Mouse (Mus musculus) hindbrain, embryonic 14.5 days (tissue): ENCODE measurements around the gene Vmn1r3. TPM values are rescaled to one million over a fixed set of nuclear protein-coding genes. Genes with fewer than 3 reads are reported as not detected.
"Not testable (repeated sequence)": the region's sequence is repeated elsewhere in the genome, so short reads cannot be mapped to it uniquely, and the experiment has no call there.

ENCODE experiments used
- ATAC-seq: fragments of 200-750 bp; cut with Nextera tagmentation; 2 replicates; pipeline ENCODE4 v1.8.0; 2017; ENCODE audit warnings: moderate number of reproducible peaks, mild to moderate bottlenecking, moderate TSS enrichment, moderate library complexity; ENCODE audit not compliant: low FRiP score
- DNase-seq: peaks from one replicate; pipeline ENCODE4 v3.0.0-alpha.2; 2015; ENCODE audit warnings: low spot score
- H3K27ac ChIP-seq: fragments of 300-500 bp; sonication (generic); 2 replicates; pipeline ENCODE4 v1.5.1; 2014; ENCODE audit warnings: mild to moderate bottlenecking, moderate library complexity
- H3K27me3 ChIP-seq: fragments of 300-500 bp; sonication (generic); 2 replicates; pipeline ENCODE4 v1.6.1; 2014; ENCODE audit warnings: mild to moderate bottlenecking, low read length, mixed read lengths; ENCODE audit not compliant: control insufficient read depth, insufficient read depth
- H3K36me3 ChIP-seq: fragments of 300-500 bp; sonication (generic); replicated peaks from 2 replicates; pipeline ENCODE4 v1.6.1; 2014; ENCODE audit not compliant: control insufficient read depth, insufficient read depth
- H3K4me1 ChIP-seq: fragments of 300-500 bp; sonication (generic); replicated peaks from 2 replicates; pipeline ENCODE4 v1.6.1; 2014; ENCODE audit warnings: antibody characterized with exemption, low read length, mixed read lengths; ENCODE audit not compliant: control insufficient read depth, insufficient read depth
- H3K4me2 ChIP-seq: fragments of 300-500 bp; sonication (generic); replicated peaks from 2 replicates; pipeline ENCODE4 v1.6.1; 2014; ENCODE audit warnings: mild to moderate bottlenecking, moderate library complexity
- H3K4me3 ChIP-seq: fragments of 300-500 bp; sonication (generic); replicated peaks from 2 replicates; pipeline ENCODE4 v1.5.1; 2014; ENCODE audit warnings: mild to moderate bottlenecking, low read length
- H3K9ac ChIP-seq: fragments of 300-500 bp; sonication (generic); 2 replicates; pipeline ENCODE4 v1.6.1; 2014
- H3K9me3 ChIP-seq: fragments of 300-500 bp; sonication (generic); 2 replicates; pipeline ENCODE4 v1.6.1; 2016; ENCODE audit warnings: low read length; ENCODE audit not compliant: control insufficient read depth
- WGBS: fragments of 180-500 bp; shearing (Covaris S2); extraction: QIAGEN DNeasy Blood & Tissue Kit; methylation state at CpG from one replicate; pipeline ENCODE4 v1.1.7; 2014; 5-methylcytosine and 5-hydroxymethylcytosine counted together
- polyA plus RNA-seq: library from polyadenylated mRNA; unstranded; fragments of >200 nt; fragmentation: Nextera tagmentation; extraction: Ambion mirVana; gene quantifications from 2 replicates; pipeline ENCODE4 v1.2.1, GENCODE M21; 2014

The Vmn1r3 gene
- polyA plus RNA-seq, 1 experiment from 2014 or later, result not detected

- 71% methylated on average over 5 of the region's 9 CpGs for WGBS
- not testable (repeated sequence) for H3K4me1 ChIP-seq, H3K4me3 ChIP-seq, H3K4me2 ChIP-seq, H3K9ac ChIP-seq, H3K27ac ChIP-seq, ATAC-seq, H3K36me3 ChIP-seq, H3K27me3 ChIP-seq, DNase-seq
- H3K9me3 ChIP-seq, result peaks cover 43% of the 10 kb centered on the region
These were observed 38.5 kb upstream of the Vmn1r3 start for GRCm38 (mm10) chr4:3223483-3224209.

GRCm38 (mm10) chr4:3216382-3216781, 31.2 kb upstream of the Vmn1r3 start:
- not testable (repeated sequence) for ATAC-seq, H3K9me3 ChIP-seq, H3K27ac ChIP-seq, H3K4me1 ChIP-seq, H3K36me3 ChIP-seq, H3K9ac ChIP-seq, H3K4me2 ChIP-seq, H3K4me3 ChIP-seq, DNase-seq, H3K27me3 ChIP-seq
- WGBS, result 75% methylated on average over 2 of the region's 2 CpGs

GRCm38 (mm10) chr4:3213349-3213748, 28.2 kb upstream of the Vmn1r3 start:
- H3K4me2 ChIP-seq, H3K4me3 ChIP-seq, H3K36me3 ChIP-seq, H3K27ac ChIP-seq, ATAC-seq, H3K4me1 ChIP-seq, H3K9ac ChIP-seq, H3K9me3 ChIP-seq, DNase-seq, H3K27me3 ChIP-seq: not testable (repeated sequence)
- WGBS, result 89% methylated on average over 4 of the region's 4 CpGs

DNA sequence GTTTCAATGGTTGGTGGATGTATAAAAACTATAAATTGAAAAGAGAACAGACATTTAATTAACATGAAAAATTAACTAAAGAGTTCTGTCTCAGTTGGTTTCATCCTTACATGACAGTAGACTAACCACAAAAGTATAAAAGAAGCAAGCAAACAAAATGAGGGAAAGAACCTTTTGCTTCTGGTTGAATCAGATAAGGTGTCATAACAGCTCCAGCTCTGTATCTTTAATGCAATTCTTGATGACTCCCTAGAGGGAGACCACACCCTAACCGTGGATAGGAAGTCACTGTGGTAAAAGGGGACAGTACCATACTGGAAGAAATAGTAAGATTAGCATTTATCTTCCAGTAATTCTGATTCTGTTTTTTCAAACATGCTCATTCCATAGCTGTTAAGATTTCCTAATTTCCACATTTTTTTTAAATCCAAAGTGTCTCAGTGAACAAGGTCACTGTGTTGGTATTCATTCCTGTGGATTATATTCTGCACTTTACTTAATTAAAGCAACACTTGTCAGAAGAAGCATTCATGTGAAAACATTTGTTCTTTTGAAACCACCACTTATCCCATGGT, 24.6 kb upstream of the Vmn1r3 start:
- not testable (repeated sequence) for H3K9ac ChIP-seq, H3K4me1 ChIP-seq, DNase-seq, H3K36me3 ChIP-seq, H3K9me3 ChIP-seq, ATAC-seq, H3K27me3 ChIP-seq, H3K27ac ChIP-seq, H3K4me2 ChIP-seq, H3K4me3 ChIP-seq
- WGBS, result no CpG with 5 or more reads among the region's 1 CpGs

DNA sequence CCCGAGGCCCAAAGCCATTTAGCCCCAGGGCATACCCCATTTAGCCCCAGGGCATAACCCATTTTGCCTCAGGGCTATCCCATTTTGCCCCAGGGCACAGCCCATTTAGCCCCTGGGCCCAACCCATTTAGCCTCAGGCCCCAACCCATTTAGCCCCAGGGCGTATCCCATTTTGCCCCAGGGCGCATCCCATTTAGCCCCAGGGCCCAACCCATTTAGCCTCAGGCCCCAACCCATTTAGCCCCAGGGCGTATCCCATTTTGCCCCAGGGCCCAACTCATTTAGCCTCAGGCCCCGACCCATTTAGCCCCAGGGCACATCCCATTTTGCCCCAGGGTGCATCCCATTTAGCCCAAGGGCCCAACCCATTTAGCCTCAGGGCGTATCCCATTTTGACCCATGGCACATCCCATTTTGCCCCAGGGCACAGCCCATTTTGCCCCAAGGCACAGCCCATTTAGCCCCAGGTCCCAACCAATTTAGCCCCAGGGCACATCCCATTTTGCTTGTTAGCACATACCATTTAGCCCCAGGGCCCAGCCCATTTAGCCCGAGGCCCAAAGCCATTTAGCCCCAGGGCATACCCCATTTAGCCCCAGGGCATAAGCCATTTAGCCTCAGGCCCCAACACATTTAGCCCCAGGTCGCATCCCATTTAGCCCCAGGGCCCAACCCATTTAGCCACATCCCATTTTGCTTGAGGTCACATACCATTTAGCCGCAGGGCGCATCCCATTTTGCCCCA, 8.2 kb downstream of the Vmn1r3 start:
- not testable (repeated sequence) for H3K27me3 ChIP-seq, H3K9ac ChIP-seq, H3K4me2 ChIP-seq, H3K4me1 ChIP-seq, H3K36me3 ChIP-seq, H3K4me3 ChIP-seq, H3K27ac ChIP-seq, ATAC-seq, DNase-seq
- 91% methylated on average over 10 of the region's 10 CpGs for WGBS
- peaks cover 53% of the 10 kb centered on the region for H3K9me3 ChIP-seq

- not testable (repeated sequence) for H3K9ac ChIP-seq, H3K36me3 ChIP-seq, H3K27me3 ChIP-seq, DNase-seq, H3K4me3 ChIP-seq, H3K27ac ChIP-seq, H3K4me1 ChIP-seq, H3K4me2 ChIP-seq, ATAC-seq
- WGBS, result 88% methylated on average over 6 of the region's 6 CpGs
- peaks cover 50% of the 10 kb centered on the region for H3K9me3 ChIP-seq
These were observed 9.0 kb downstream of the Vmn1r3 start for GRCm38 (mm10) chr4:3176195-3176594.

DNA sequence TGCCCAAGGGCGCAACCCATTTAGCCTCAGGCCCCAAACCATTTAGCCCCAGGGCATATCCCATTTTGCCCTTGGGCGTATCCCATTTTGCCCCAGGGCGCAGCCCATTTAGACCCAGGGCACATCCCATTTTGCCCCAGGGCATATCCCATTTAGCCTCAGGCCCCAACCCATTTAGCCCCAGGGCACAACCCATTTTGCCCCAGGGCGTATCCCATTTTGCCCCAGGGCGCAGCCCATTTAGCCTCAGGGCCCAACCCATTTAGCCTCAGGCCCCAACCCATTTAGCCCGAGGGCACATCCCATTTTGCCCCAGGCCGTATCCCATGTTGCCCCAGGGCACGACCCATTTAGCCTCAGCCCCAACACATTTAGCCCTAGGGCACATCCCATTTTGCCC, 9.4 kb downstream of the Vmn1r3 start:
- H3K27ac ChIP-seq, H3K4me1 ChIP-seq, H3K9ac ChIP-seq, H3K27me3 ChIP-seq, H3K4me3 ChIP-seq, ATAC-seq, H3K36me3 ChIP-seq, DNase-seq, H3K4me2 ChIP-seq: not testable (repeated sequence)
- 88% methylated on average over 6 of the region's 8 CpGs for WGBS
- H3K9me3 ChIP-seq, result peaks cover 46% of the 10 kb centered on the region

- H3K4me2 ChIP-seq, H3K4me3 ChIP-seq, H3K36me3 ChIP-seq, H3K9ac ChIP-seq, H3K4me1 ChIP-seq, ATAC-seq, H3K27ac ChIP-seq, DNase-seq, H3K27me3 ChIP-seq: not testable (repeated sequence)
- H3K9me3 ChIP-seq, result peaks cover 35% of the 10 kb centered on the region
- WGBS, result 82% methylated on average over 4 of the region's 4 CpGs
These were observed 10.6 kb downstream of the Vmn1r3 start for GRCm38 (mm10) chr4:3174586-3174985.

- not testable (repeated sequence) for H3K36me3 ChIP-seq, H3K27me3 ChIP-seq, H3K4me1 ChIP-seq, H3K4me2 ChIP-seq, H3K9ac ChIP-seq, H3K27ac ChIP-seq, H3K4me3 ChIP-seq, DNase-seq, ATAC-seq
- WGBS, result no CpG with 5 or more reads among the region's 1 CpGs
- peaks cover 20% of the 10 kb centered on the region for H3K9me3 ChIP-seq
These were observed 18.1 kb downstream of the Vmn1r3 start, which contains the start of gene Vmn1r2 for GRCm38 (mm10) chr4:3167020-3167419. TSS of gene Vmn1r2 (plus strand) at chr4:3167320.
